Mouse (Mus musculus): ENCODE data around the gene Oas1h. TPM values are rescaled to one million over a fixed set of nuclear protein-coding genes. Genes with fewer than 3 reads are reported as not detected.

Oas1h gene
- total RNA-seq, 1 experiment: not detected

GRCm38 (mm10) chr5:120920296-120920695, 59.1 kb downstream of the Oas1h start:
- Histone ChIP-seq H3K4me1 (ENCODE audit: control insufficient read depth in 2 of 2, insufficient read depth in 2 of 2, low read length in 2 of 2, poor library complexity in 1 of 2) (no peaks in the 10 kb centered on the region), H3K9me3 (ENCODE audit: control insufficient read depth, insufficient read depth, low read depth, low read length) (no peaks in the 10 kb centered on the region), H3K27ac (ENCODE audit: insufficient read depth, low read depth, low read length, poor library complexity, severe bottlenecking) (no peak overlapping the region; the same call in 1 of the 2 replicates), H3K36me3 (ENCODE audit: control insufficient read depth, insufficient read depth, low read length, poor library complexity, severe bottlenecking) (no peaks in the 10 kb centered on the region), H3K4me3 (ENCODE audit: insufficient read depth in 1 of 2, low read depth in 1 of 2, low read length in 2 of 2, poor library complexity in 1 of 2, severe bottlenecking in 1 of 2) (no peak overlapping the region), H3K9ac (ENCODE audit: insufficient read depth, low read depth, low read length, poor library complexity, severe bottlenecking) (no peak overlapping the region)
- no peak for DNase-seq (ENCODE audit: low read depth, low spot score)
- in situ Hi-C loops (cut with MboI; ENCODE audit: low sequenced_read_pairs in 2 of 2, unreplicated experiment in 2 of 2): no loop called here
- TF ChIP-seq HCFC1 (IDR thresholded peaks at IDR 0.05; ENCODE audit: borderline replicate concordance, insufficient read depth, low read length) (no peak), MAFK (IDR thresholded peaks at IDR 0.05; ENCODE audit: insufficient read depth, low read depth, low read length) (no peak)

Other genes starting within 250 kb of the Oas1h start
- 20.6 and 23.7 TPM in 2 replicates for gene Rita1, start 248.8 kb upstream of the Oas1h start, total RNA-seq (2012; rRNA removed)
- 90.7 and 108 TPM in 2 replicates for gene Ddx54, start 248.7 kb upstream of the Oas1h start, total RNA-seq (2012; rRNA removed)
- not detected in 2 replicates for gene Cfap73, start 227.2 kb upstream of the Oas1h start, total RNA-seq (2012; rRNA removed)
- 3.5 and 6.9 TPM in 2 replicates for gene Rasal1, start 212.6 kb upstream of the Oas1h start, total RNA-seq (2012; rRNA removed)
- gene Dtx1, start 149.5 kb upstream of the Oas1h start, total RNA-seq (2012; rRNA removed): 13.6 and 29.4 TPM in 2 replicates
- gene Oas2, start 111.6 kb upstream of the Oas1h start, total RNA-seq (2012; rRNA removed): 0.85 and 1.3 TPM in 2 replicates
- 1.6 and 2.4 TPM in 2 replicates for gene Oas3, start 83.8 kb upstream of the Oas1h start, total RNA-seq (2012; rRNA removed)
- 0.18 and 0.32 TPM in 2 replicates for gene Oas1e, start 65.9 kb upstream of the Oas1h start, total RNA-seq (2012; rRNA removed)
- 1.2 and 1.6 TPM in 2 replicates for gene Oas1c, start 48.9 kb upstream of the Oas1h start, total RNA-seq (2012; rRNA removed)
- gene Oas1f, start 14.1 kb upstream of the Oas1h start, total RNA-seq (2012; rRNA removed): 0.45 and 1.1 TPM in 2 replicates
- 9.1 and 9.6 TPM in 2 replicates for gene Oas1g, start 26.2 kb downstream of the Oas1h start, total RNA-seq (2012; rRNA removed)
- gene Oas1a, start 46.1 kb downstream of the Oas1h start, total RNA-seq (2012; rRNA removed): 7.8 and 10.7 TPM in 2 replicates
- gene Oas1d, start 53.1 kb downstream of the Oas1h start, total RNA-seq (2012; rRNA removed): 0.63 and 1.2 TPM in 2 replicates
- gene Rph3a, start 148.7 kb downstream of the Oas1h start, total RNA-seq (2012; rRNA removed): 0.09 TPM in 1 of 2 replicates, not detected in the other

Measured in ES-E14 (cell line).